Mouse (Mus musculus) midbrain, embryonic 12.5 days (tissue): ENCODE results near the gene Irf3. TPM values are rescaled to one million over a fixed set of nuclear protein-coding genes. Genes with fewer than 3 reads are reported as not detected.
A peak's percentile ranks its signal among the peaks of the same experiment; 100 is the strongest.

Experiments used
- ATAC-seq: fragments of 200-750 bp; cut with Nextera tagmentation; 2 replicates; pipeline ENCODE4 v1.8.0; 2017; ENCODE audit warnings: low read depth, moderate TSS enrichment, moderate library complexity; ENCODE audit not compliant: low FRiP score
- H3K27ac ChIP-seq: fragments of 300-500 bp; sonication (generic); replicated peaks from 2 replicates; pipeline ENCODE4 v1.5.1; 2016; ENCODE audit warnings: mild to moderate bottlenecking
- H3K27me3 ChIP-seq: fragments of 300-500 bp; sonication (generic); 2 replicates; pipeline ENCODE4 v1.6.1; 2016; ENCODE audit warnings: mild to moderate bottlenecking
- H3K36me3 ChIP-seq: fragments of 300-500 bp; sonication (generic); 2 replicates; pipeline ENCODE4 v1.6.1; 2016
- H3K4me1 ChIP-seq: fragments of 300-500 bp; sonication (generic); 2 replicates; pipeline ENCODE4 v1.6.1; 2016
- H3K4me2 ChIP-seq: fragments of 300-500 bp; sonication (generic); replicated peaks from 2 replicates; pipeline ENCODE4 v1.6.1; 2016; ENCODE audit warnings: mild to moderate bottlenecking, moderate library complexity
- H3K4me3 ChIP-seq: fragments of 300-500 bp; sonication (generic); 2 replicates; pipeline ENCODE4 v1.5.1; 2016; ENCODE audit warnings: mild to moderate bottlenecking
- H3K9ac ChIP-seq: fragments of 300-500 bp; sonication (generic); replicated peaks from 2 replicates; pipeline ENCODE4 v1.6.1; 2016; ENCODE audit warnings: mild to moderate bottlenecking, moderate library complexity
- H3K9me3 ChIP-seq: fragments of 300-500 bp; sonication (generic); 2 replicates; pipeline ENCODE4 v1.6.1; 2016; ENCODE audit warnings: mild to moderate bottlenecking
- WGBS: fragments of 180-500 bp; shearing (Covaris S2); methylation state at CpG from one replicate; pipeline ENCODE4 v1.1.7; 2016; 5-methylcytosine and 5-hydroxymethylcytosine counted together
- polyA plus RNA-seq: library from polyadenylated mRNA; unstranded; fragments of >200 nt; fragmentation: Nextera tagmentation; extraction: Ambion mirVana; gene quantifications from 2 replicates; pipeline ENCODE4 v1.2.1, GENCODE M21; 2016

The Irf3 gene
- polyA plus RNA-seq, 1 experiment from 2014 or later, result 70.6 TPM

DNA sequence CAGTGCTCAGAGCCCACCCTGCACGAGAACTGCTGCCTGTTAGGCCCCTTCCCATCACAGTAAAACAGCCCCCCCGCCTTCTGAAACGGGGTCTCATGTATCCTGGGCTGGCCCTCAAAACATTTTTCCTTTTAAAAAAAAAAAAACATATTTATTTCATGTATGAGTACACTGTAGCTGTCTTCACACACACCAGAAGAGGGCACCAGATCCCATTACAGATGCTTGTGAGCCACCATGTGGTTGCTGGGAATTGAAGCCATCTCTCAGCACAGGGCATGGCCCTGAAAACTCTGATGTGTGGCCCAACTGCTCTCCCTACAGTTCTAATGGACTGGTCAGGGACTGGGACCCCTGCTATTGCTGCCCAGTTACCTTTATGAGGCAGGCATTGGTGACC, 19.1 kb upstream of the Irf3 start:
- H3K9me3 ChIP-seq, result no peaks in the 10 kb centered on the region
- H3K27ac ChIP-seq, result no peak overlapping the region
- H3K4me3 ChIP-seq, result no peak overlapping the region
- H3K36me3 ChIP-seq, result peaks cover 78% of the 10 kb centered on the region
- no peaks in the 10 kb centered on the region for H3K27me3 ChIP-seq
- H3K9ac ChIP-seq, result no peak overlapping the region
- H3K4me1 ChIP-seq, result peaks cover 14% of the 10 kb centered on the region
- H3K4me2 ChIP-seq, result no peak overlapping the region
- ATAC-seq, result no peak
- 90% methylated on average over 3 of the region's 3 CpGs for WGBS

DNA sequence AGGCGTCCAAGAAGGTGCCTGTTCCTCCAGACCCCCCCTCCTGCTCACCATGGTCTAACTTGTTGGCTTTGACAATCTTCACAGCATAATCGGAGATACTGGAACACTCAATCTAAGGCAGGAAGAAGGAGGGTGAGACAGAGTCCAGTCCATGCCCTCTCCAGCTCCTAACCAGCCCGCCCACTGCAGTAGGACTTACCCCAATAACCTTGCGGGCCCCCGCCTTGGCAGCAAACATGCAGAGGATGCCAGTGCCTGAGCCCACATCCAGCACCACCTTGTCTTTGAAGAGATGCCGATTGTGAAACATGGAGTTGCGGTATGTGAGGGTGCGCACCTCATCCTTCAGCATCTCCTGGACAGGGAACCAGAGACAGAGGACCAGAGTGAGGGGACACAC, 15.9 kb upstream of the Irf3 start:
- H3K36me3 ChIP-seq, result peaks cover 65% of the 10 kb centered on the region
- H3K9me3 ChIP-seq, result no peaks in the 10 kb centered on the region
- WGBS, result 97% methylated on average over 8 of the region's 8 CpGs
- H3K9ac ChIP-seq, result no peak overlapping the region
- H3K4me3 ChIP-seq, result no peak overlapping the region
- peaks cover 23% of the 10 kb centered on the region for H3K4me1 ChIP-seq
- H3K27ac ChIP-seq, result no peak overlapping the region
- no peaks in the 10 kb centered on the region for H3K27me3 ChIP-seq
- ATAC-seq, result no peak
- H3K4me2 ChIP-seq, result no peak overlapping the region

DNA sequence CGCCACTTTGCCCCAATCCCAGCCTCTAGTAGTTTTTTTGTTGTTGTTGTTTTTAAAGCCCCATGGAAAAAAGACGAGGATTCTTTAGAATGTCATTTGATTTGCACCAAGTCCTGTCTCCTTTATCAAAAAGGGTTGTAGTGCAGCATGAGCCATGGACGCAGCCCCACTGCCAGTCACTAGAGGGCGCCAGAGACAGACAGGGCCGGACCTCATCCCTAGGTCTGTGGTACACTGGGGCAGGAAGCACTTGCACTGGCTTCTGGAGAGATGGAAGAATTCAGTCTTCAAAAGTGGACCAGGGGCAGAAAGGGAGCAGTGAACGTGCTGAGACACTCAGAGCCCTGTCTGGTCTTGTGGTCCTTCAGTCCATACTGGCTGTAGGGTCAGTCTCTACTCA, 14.4 kb upstream of the Irf3 start:
- no peak for ATAC-seq
- peak overlapping the region; percentile 82 for H3K4me3 ChIP-seq
- H3K9ac ChIP-seq, result no peak overlapping the region
- 0 out of 2 replicates have a peak overlapping the region, but pooled peaks have one; percentile 62 for H3K4me2 ChIP-seq
- no peaks in the 10 kb centered on the region for H3K27me3 ChIP-seq
- H3K4me1 ChIP-seq, result peaks cover 26% of the 10 kb centered on the region
- H3K9me3 ChIP-seq, result no peaks in the 10 kb centered on the region
- peak overlapping the region; percentile 94; the same call in 1 of the 2 replicates for H3K27ac ChIP-seq
- WGBS, result 36% methylated on average over 6 of the region's 6 CpGs
- peaks cover 50% of the 10 kb centered on the region for H3K36me3 ChIP-seq

DNA sequence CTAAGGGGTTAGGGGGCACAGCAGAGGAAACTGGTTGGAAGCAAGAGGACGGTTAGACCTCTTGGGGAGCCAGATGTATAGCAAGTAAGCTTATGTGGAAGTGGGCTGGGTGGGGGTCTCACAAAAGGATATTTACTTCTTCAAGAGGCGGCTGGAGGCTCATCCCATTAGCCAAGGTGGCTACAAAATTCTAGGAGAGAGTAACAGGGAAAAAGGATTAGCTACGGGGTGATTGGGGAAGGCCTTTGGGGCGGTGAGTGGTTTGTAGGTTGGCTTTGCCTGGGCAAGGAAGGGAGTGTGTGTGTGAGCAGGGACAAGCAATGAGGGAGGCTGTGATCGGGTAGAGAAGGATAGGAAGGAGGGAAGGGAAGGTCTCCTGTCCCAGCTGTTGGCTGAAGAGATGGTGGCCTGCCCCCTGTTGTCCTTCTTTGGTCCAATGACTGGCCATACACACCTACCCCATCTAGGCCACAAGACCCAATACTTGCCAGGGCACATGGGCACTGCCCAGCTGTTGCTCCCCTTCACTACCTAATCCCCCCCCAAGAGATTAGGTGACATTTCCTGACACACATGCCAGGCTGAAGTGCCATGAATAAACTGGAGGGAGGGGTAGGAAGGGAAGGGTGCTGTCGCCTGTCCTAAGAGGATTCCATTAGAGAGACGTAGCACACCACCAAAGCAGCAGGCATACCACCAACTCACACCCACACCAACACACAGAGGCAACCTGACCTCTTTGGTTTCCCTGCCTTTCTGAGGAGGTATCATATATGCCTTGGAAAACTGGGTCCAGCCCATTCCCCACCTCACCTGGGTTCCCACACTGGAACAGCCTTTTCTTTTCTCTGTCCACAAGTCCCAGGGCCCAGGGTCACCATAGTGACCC, 13.3 kb upstream of the Irf3 start:
- H3K27ac ChIP-seq, result peak overlapping the region; percentile 94
- 71% methylated on average over 7 of the region's 7 CpGs for WGBS
- no peaks in the 10 kb centered on the region for H3K9me3 ChIP-seq
- ATAC-seq, result no peak
- H3K4me1 ChIP-seq, result peaks cover 35% of the 10 kb centered on the region
- no peaks in the 10 kb centered on the region for H3K27me3 ChIP-seq
- peak overlapping the region; percentile 82 for H3K4me3 ChIP-seq
- peak overlapping the region; percentile 62 for H3K4me2 ChIP-seq
- H3K36me3 ChIP-seq, result peaks cover 40% of the 10 kb centered on the region
- H3K9ac ChIP-seq, result peak overlapping the region; percentile 48; the same call in 1 of the 2 replicates

DNA sequence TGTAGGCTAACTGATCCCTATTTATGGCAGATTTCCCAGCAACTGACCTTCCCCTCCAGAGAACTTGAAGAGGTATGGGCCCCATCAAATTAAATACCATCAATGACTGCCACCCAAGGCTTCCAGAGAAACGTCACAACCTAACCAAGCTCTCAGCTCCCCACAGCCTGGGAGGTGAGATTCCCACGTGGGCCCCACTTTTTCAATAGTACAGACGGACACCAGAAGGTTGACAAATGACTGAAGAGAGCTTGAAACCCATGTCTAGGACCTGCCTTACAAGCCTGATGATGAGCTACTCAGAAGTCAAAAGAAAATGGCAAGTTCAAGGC, 12.6 kb upstream of the Irf3 start:
- 53% methylated on average over 3 of the region's 3 CpGs for WGBS
- Histone ChIP-seq H3K27me3 (no peaks in the 10 kb centered on the region), H3K4me3 (peak overlapping the region; percentile 82), H3K9me3 (no peaks in the 10 kb centered on the region), H3K4me2 (peak overlapping the region; percentile 62), H3K9ac (0 out of 2 replicates have a peak overlapping the region, but pooled peaks have one; percentile 97), H3K27ac (peak overlapping the region; percentile 94; the same call in 1 of the 2 replicates), H3K4me1 (peaks cover 37% of the 10 kb centered on the region), H3K36me3 (peaks cover 40% of the 10 kb centered on the region)
- ATAC-seq, result no peak

DNA sequence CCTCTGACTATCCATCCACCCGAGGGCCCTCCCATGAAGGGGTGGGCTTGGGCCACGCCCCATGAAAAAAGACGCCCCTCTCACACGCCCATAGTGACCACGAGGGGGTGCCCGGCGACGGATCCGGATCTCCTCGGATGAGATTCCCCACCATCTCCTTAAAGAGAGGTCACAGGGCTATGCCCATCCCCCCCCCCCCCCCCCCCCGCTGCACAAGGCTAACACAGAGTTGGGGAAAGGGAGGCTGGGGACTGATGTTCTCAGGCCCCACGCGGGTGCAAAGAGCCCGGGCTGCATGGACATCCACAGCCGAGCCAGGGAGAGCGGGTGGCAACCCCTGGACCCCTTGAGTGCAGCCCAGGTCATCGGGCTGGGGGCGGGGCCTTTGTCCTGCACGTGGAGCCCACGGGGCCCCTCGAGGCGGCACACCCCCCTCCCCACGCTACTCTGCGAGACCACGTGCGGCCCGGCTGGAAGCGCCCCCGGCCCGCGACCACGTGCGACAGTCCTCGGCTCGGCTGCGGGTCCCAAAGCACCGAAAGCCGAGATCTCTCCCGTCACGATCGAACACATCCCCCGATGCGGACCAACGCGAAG, 11.8 kb upstream of the Irf3 start:
- H3K4me3 ChIP-seq, result peak overlapping the region; percentile 82
- H3K4me2 ChIP-seq, result peak overlapping the region; percentile 62
- no peaks in the 10 kb centered on the region for H3K27me3 ChIP-seq
- peak; percentile 4 for ATAC-seq
- H3K27ac ChIP-seq, result peak overlapping the region; percentile 94
- no peaks in the 10 kb centered on the region for H3K9me3 ChIP-seq
- peaks cover 37% of the 10 kb centered on the region for H3K4me1 ChIP-seq
- WGBS, result 1% methylated on average over 44 of the region's 45 CpGs
- H3K36me3 ChIP-seq, result peaks cover 31% of the 10 kb centered on the region
- H3K9ac ChIP-seq, result peak overlapping the region; percentile 97

DNA sequence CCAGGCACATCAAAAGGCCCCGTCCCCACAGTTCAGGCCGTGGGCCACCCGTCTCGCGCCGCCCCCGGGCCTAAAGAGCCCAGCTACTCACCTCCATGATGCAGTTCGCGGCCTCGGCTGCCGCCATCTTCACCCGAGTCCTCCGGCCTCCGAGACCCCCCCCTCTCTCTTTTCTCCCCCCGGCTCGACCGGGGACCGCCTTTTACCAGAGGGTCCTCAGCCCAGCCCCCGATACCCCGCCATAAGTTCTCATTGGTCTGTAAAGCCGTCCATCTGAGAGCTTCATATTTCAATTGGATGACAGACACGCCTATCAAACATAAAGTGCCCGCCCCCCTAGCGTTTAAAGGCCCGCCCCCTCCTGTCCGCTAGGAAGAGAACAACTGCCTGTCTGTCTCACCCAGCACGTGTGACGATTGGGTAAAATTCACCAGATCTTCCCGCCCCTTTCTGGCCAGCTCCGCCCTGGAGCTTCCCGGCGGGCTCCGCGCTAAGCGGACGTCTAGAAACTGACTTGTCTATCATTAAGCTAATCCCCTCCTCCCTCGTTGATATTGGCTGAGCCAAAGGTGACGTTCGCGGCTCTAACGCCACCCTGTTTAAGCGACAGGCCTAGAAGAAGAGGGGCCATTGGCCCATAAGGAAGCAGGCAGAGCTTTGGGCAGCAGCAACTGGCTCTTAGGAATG, 11.1 kb upstream of the Irf3 start, which contains the start of gene Prmt1:
TSS of gene Prmt1 (minus strand) at position 377 of the 687 bp plus-strand sequence.
- H3K4me1 ChIP-seq, result peaks cover 37% of the 10 kb centered on the region
- H3K27me3 ChIP-seq, result no peaks in the 10 kb centered on the region
- H3K9ac ChIP-seq, result peak within 1 kb of the TSS; percentile 97
- peak within 1 kb of the TSS; percentile 63 for H3K4me2 ChIP-seq
- H3K27ac ChIP-seq, result peak within 1 kb of the TSS; percentile 94
- no peaks in the 10 kb centered on the region for H3K9me3 ChIP-seq
- under 1% methylated on average over 41 of the region's 42 CpGs for WGBS
- peak within 1 kb of the TSS; percentile 82 for H3K4me3 ChIP-seq
- H3K36me3 ChIP-seq, result peaks cover 27% of the 10 kb centered on the region
- ATAC-seq, result peak; percentile 95

DNA sequence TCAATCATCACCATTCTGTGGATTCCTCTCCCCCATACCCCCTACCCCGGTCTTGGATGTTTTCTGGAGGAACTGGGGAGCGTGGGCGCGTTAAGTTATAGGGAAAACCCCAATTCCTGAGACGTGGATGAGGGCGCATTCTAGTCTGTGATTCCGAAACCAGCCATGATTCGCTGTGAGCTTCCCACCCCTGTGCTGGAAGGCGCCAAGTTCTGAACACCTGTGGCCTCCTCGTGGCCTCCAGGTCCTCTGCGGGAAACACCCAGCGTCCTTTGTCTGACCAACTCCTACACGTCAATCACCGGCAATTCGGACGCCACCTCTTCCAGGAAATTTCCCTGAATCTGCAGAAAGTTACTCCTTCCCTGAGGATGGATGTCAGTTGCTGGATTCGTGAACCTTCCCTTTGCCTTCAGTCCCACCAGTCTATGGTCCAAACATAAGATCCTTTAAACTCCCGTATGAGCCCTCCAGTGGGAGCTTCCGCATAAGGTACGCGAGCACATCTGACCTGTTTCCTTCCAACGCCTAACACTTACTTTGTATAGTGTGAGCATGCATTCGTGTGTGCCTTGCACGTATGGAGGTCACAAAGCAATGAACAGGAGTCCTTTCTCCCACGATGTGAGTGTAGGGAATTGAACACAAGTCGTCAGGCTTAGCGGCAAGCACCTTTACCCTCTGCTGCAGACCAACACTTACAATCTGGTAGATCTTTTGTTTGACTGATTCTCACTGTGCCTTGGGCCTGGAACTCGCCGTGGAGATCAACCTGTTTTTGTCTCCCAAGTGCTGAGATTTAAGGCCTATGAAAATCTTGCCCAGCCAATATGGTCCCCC, 10.3 kb upstream of the Irf3 start:
- H3K4me1 ChIP-seq, result peaks cover 37% of the 10 kb centered on the region
- H3K36me3 ChIP-seq, result peaks cover 27% of the 10 kb centered on the region
- ATAC-seq, result peak; percentile 31
- H3K9ac ChIP-seq, result peak overlapping the region; percentile 75
- under 1% methylated on average over 29 of the region's 29 CpGs for WGBS
- no peaks in the 10 kb centered on the region for H3K9me3 ChIP-seq
- peak overlapping the region; percentile 82 for H3K4me3 ChIP-seq
- peak overlapping the region; percentile 63 for H3K4me2 ChIP-seq
- H3K27ac ChIP-seq, result peak overlapping the region; percentile 89
- H3K27me3 ChIP-seq, result no peaks in the 10 kb centered on the region

DNA sequence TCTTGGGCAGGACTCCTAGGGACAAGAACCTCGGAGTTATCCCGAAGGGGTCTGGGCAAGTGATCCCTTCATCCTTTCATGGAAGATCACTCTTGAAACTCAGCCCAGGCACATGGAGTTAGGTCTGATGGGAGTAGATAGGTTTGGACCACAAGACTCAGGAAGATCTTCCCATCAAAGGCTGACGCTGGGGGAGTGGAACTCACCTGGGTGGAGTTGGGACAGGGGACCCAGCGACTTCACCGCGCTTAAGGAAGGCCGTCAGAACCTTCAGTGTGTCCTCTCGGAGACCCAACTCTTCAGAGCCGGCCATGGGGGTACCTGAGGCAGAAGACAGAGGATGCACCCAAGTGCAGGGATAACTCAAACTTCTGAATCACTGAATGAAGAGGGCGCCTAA, 776 bp upstream of the Irf3 start:
- Histone ChIP-seq H3K4me2 (peak overlapping the region; percentile 79), H3K36me3 (peaks cover 45% of the 10 kb centered on the region), H3K4me3 (peak overlapping the region; percentile 68), H3K9ac (peak overlapping the region; percentile 82), H3K4me1 (peaks cover 37% of the 10 kb centered on the region), H3K27me3 (no peaks in the 10 kb centered on the region), H3K9me3 (no peaks in the 10 kb centered on the region), H3K27ac (peak overlapping the region; percentile 80; the same call in 1 of the 2 replicates)
- 13% methylated on average over 10 of the region's 10 CpGs for WGBS
- ATAC-seq, result no peak

DNA sequence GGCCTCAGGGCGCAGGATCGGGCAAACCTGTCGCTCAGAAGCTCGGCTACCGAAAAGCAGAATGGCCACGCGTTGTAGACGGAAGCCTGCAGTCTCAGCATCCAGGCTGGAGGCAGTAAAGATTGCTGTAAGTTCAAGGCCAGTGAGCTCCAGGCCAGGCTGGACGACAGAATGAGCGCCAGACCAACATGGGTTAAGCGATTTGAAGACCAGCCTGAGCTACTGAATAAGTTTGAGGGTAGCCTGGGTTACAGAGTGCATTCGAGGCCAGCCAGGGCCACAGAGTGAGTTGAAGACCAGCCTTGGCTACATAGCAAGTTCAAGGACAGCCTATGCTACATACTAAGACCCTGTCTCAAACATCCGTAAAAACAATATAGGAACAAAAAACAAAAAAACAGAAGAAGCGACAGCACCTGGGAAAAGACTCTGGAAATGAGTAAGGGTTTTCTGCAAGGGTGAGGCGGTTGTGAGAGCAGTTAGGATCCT, 536 bp downstream of the Irf3 start:
- ATAC-seq, result peak; percentile 17; the same call in 1 of the 2 replicates
- Histone ChIP-seq H3K9me3 (no peaks in the 10 kb centered on the region), H3K4me2 (peak overlapping the region; percentile 79), H3K36me3 (peaks cover 45% of the 10 kb centered on the region), H3K9ac (peak overlapping the region; percentile 82), H3K4me1 (peaks cover 37% of the 10 kb centered on the region), H3K27me3 (no peaks in the 10 kb centered on the region), H3K27ac (peak overlapping the region; percentile 80), H3K4me3 (peak overlapping the region; percentile 68)
- WGBS, result 6% methylated on average over 15 of the region's 15 CpGs

DNA sequence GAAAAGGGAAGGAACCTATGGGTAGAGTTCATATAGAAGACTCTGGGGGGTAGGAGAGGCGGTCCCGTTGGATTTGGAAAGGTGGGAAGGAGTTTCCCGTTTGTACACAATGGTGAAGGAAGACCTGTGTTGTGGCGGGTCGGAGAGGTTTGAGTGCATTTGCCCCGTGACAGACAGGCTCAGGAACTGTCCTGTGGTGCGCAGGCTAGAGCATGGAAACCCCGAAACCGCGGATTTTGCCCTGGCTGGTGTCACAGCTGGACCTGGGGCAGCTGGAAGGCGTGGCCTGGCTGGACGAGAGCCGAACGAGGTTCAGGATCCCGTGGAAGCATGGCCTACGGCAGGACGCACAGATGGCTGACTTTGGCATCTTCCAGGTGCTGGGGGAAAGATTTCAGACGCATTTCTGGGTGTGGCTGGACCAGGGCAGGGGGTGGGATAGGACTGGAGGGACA, 1.1 kb downstream of the Irf3 start, which contains the start of gene Bcl2l12:
TSS of gene Bcl2l12 (minus strand) at position 212 of the 455 bp plus-strand sequence.
- no peaks in the 10 kb centered on the region for H3K27me3 ChIP-seq
- no peak for ATAC-seq
- H3K4me1 ChIP-seq, result peaks cover 37% of the 10 kb centered on the region
- peaks cover 48% of the 10 kb centered on the region for H3K36me3 ChIP-seq
- peak within 1 kb of the TSS; percentile 79 for H3K4me2 ChIP-seq
- WGBS, result 5% methylated on average over 18 of the region's 18 CpGs
- H3K4me3 ChIP-seq, result peak within 1 kb of the TSS; percentile 68
- peak within 1 kb of the TSS; percentile 82 for H3K9ac ChIP-seq
- no peaks in the 10 kb centered on the region for H3K9me3 ChIP-seq
- peak within 1 kb of the TSS; percentile 80 for H3K27ac ChIP-seq
